ENCODE assay signal across 18 mouse cellular contexts in genomic region chr19:7592018-7592417, GRCm38 (mm10). TPM values are rescaled to one million over a fixed set of nuclear protein-coding genes. Genes with fewer than 3 reads are reported as not detected.
DNase-seq lines count a peak whose midpoint lies in the region; ATAC-seq and TF ChIP-seq lines count a peak whose summit lies in the region.
"Had no signal": no experiment of that assay in that cellular context is flagged by ENCODE, and none has a peak within 500 bp of the region (broad histone marks: within the 10 kb centered on the region; RNA-seq: fewer than 3 reads in every experiment).

No protein-coding gene starts in this region.

- no peak for TF ChIP-seq POLR2A in kidney, adult 2 months (IDR thresholded peaks at IDR 0.05; ENCODE audit: low read depth, low read length)

- no peak overlapping the region for H3K4me2 ChIP-seq in kidney, embryonic 14.5 days (replicated peaks; ENCODE audit: low read depth, low read length)
- H3K4me2 ChIP-seq: forebrain, embryonic 12.5 days; lung, embryonic 15.5 days; stomach, embryonic 15.5 days had no signal

- no peak overlapping the region for H3K27ac ChIP-seq in kidney, adult 2 months (ENCODE audit: insufficient read depth, low read depth, low read length)
- H3K27ac ChIP-seq in kidney, embryonic 14.5 days (ENCODE audit: low read depth, low read length): no peak overlapping the region
- H3K27ac ChIP-seq: forebrain, embryonic 12.5 days; lung, embryonic 15.5 days; stomach, embryonic 15.5 days had no signal

- no peaks in the 10 kb centered on the region for H3K27me3 ChIP-seq in kidney, adult 2 months (replicated peaks; ENCODE audit: control insufficient read depth, insufficient read depth, low read length)
- no peaks in the 10 kb centered on the region for H3K27me3 ChIP-seq in kidney, embryonic 14.5 days (ENCODE audit: control insufficient read depth, insufficient read depth, low read length)
- H3K27me3 ChIP-seq: forebrain, embryonic 12.5 days; lung, embryonic 15.5 days; stomach, embryonic 15.5 days had no signal

- H3K4me1 ChIP-seq in kidney, adult 2 months (ENCODE audit: control insufficient read depth, insufficient read depth, low read length): 0 out of 2 replicates have a peak, but pooled peaks cover 3% of the 10 kb centered on the region
- H3K4me1 ChIP-seq in kidney, embryonic 14.5 days (ENCODE audit: control insufficient read depth, insufficient read depth, low read length): no peaks in the 10 kb centered on the region
- H3K4me1 ChIP-seq: forebrain, embryonic 12.5 days; lung, embryonic 15.5 days; stomach, embryonic 15.5 days had no signal

- H3K9ac ChIP-seq in kidney, embryonic 14.5 days (ENCODE audit: low read depth, low read length): no peak overlapping the region
- H3K9ac ChIP-seq: forebrain, embryonic 12.5 days; lung, embryonic 15.5 days; stomach, embryonic 15.5 days had no signal

- WGBS in kidney, adult 2 months: 36% methylated on average over 3 of the region's 3 CpGs
- 36% methylated on average over 3 of the region's 3 CpGs for WGBS in kidney, embryonic 14.5 days

- no peak for TF ChIP-seq CTCF in kidney, adult 2 months (conservative IDR thresholded peaks at IDR 0.05; ENCODE audit: insufficient read depth, insufficient read length, low read depth, low read length)

- ATAC-seq in kidney, embryonic 14.5 days (ENCODE audit: low FRiP score, low TSS enrichment): no peak
- ATAC-seq in erythroid progenitor cell, adult 5-6 weeks (replicated peaks; ENCODE audit: low FRiP score, poor library complexity, severe bottlenecking): no peak

- peak; percentile 60 for DNase-seq in kidney, adult 2 months
- peak; percentile 29 for DNase-seq in gastrocnemius, postnatal 10 days
- peak; percentile 63 for DNase-seq in heart, postnatal 4 days
- DNase-seq in lung, postnatal 14 days: peak; percentile 17
- no peak for DNase-seq in right cerebral cortex, adult 18-20 months
- DNase-seq in right cerebral cortex, postnatal 4 days: no peak
- DNase-seq: cerebellum, adult 8-10 months; right cerebral cortex, postnatal 14 days had no signal

- no peak overlapping the region for H3K4me3 ChIP-seq in kidney, adult 2 months (ENCODE audit: insufficient read depth, low read depth, low read length)
- H3K4me3 ChIP-seq in kidney, embryonic 14.5 days (ENCODE audit: low read length): no peak overlapping the region
- H3K4me3 ChIP-seq: forebrain, embryonic 12.5 days; lung, embryonic 15.5 days; stomach, embryonic 15.5 days had no signal

- 0 out of 2 replicates have a peak, but pooled peaks cover 3% of the 10 kb centered on the region for H3K9me3 ChIP-seq in kidney, embryonic 14.5 days (ENCODE audit: control insufficient read depth, low read length)
- H3K9me3 ChIP-seq: forebrain, embryonic 12.5 days; lung, embryonic 15.5 days; stomach, embryonic 15.5 days had no signal

- no peaks in the 10 kb centered on the region for H3K36me3 ChIP-seq in kidney, adult 2 months (ENCODE audit: control insufficient read depth, insufficient read depth, low read length)
- no peaks in the 10 kb centered on the region for H3K36me3 ChIP-seq in kidney, embryonic 14.5 days (ENCODE audit: control insufficient read depth, insufficient read depth, low read length)
- H3K36me3 ChIP-seq: forebrain, embryonic 12.5 days; lung, embryonic 15.5 days; stomach, embryonic 15.5 days had no signal

RNA-seq across cellular contexts. Expression of gene Lgals12, which starts 15.0 kb away (rescaled TPM):
- polyA plus RNA-seq in kidney, adult 2 months (2012; rRNA removed): 5.1 and 5.3 TPM in 2 replicates
- polyA plus RNA-seq in kidney, embryonic 14.5 days (2014; fragmentation: Nextera tagmentation; extraction: Ambion mirVana): 0.70 and 1.2 TPM in 2 replicates
- total RNA-seq in gastrocnemius, postnatal 10 days (2021): 1 to 10 TPM in 1 of 2 experiments, under 1 TPM in 1; 0.90 to 1.2 TPM
- total RNA-seq in heart, postnatal 4 days (2021): under 1 TPM; 0.36 to 0.41 TPM
- not detected in 2 replicates for total RNA-seq in erythroid progenitor cell, adult 5-6 weeks (2015; ENCODE audit: low replicate concordance)
- not detected in 2 replicates for total RNA-seq in erythroid progenitor cell, adult 5-6 weeks (2017; ENCODE audit: low replicate concordance)
- total RNA-seq: neutrophil, adult 5-6 weeks had no signal

RNA-seq across cellular contexts. Expression of gene Hrasls5, which starts 20.3 kb away (rescaled TPM):
- polyA plus RNA-seq in kidney, adult 2 months (2012; rRNA removed): 0.42 and 1.4 TPM in 2 replicates
- not detected in 2 replicates for polyA plus RNA-seq in kidney, embryonic 14.5 days (2014; fragmentation: Nextera tagmentation; extraction: Ambion mirVana)
- total RNA-seq in gastrocnemius, postnatal 10 days (2021): not detected
- total RNA-seq in heart, postnatal 4 days (2021): not detected
- total RNA-seq in erythroid progenitor cell, adult 5-6 weeks (2015; ENCODE audit: low replicate concordance): not detected in 2 replicates
- total RNA-seq in erythroid progenitor cell, adult 5-6 weeks (2017; ENCODE audit: low replicate concordance): not detected in 2 replicates
- total RNA-seq: midbrain, postnatal 0 days; neutrophil, adult 5-6 weeks had no signal
- polyA plus RNA-seq: embryonic facial prominence, embryonic 11.5 days; forebrain, embryonic 12.5 days; intestine, embryonic 14.5 days; limb, embryonic 14.5 days; midbrain, postnatal 0 days; stomach, embryonic 15.5 days had no signal

RNA-seq across cellular contexts. Expression of gene Pla2g16, which starts 34.8 kb away (rescaled TPM):
- polyA plus RNA-seq in kidney, adult 2 months (2012; rRNA removed): 24.3 and 24.9 TPM in 2 replicates
- polyA plus RNA-seq in kidney, embryonic 14.5 days (2014; fragmentation: Nextera tagmentation; extraction: Ambion mirVana): 7.4 and 8.1 TPM in 2 replicates
- 10 to 100 TPM; 61.0 to 61.6 TPM for total RNA-seq in gastrocnemius, postnatal 10 days (2021)
- total RNA-seq in heart, postnatal 4 days (2021): 10 to 100 TPM; 81.0 to 81.1 TPM
- total RNA-seq in erythroid progenitor cell, adult 5-6 weeks (2015; ENCODE audit: low replicate concordance): 46.5 and 56.6 TPM in 2 replicates
- total RNA-seq in erythroid progenitor cell, adult 5-6 weeks (2017; ENCODE audit: low replicate concordance): 45.8 and 73.4 TPM in 2 replicates

Comparison
In these comparisons a context has a peak if more than half of its experiments do, and no peak if none do; other contexts are left out.
1. DNase-seq: peak in kidney, adult 2 months (single experiment), gastrocnemius, postnatal 10 days (single experiment), heart, postnatal 4 days (single experiment) and lung, postnatal 14 days (single experiment); none in right cerebral cortex, adult 18-20 months (single experiment) and right cerebral cortex, postnatal 4 days (single experiment).